Mouse (Mus musculus) lung, embryonic 15.5 days (tissue): Measurements from ENCODE around the gene Atp6v1g2. TPM values are rescaled to one million over a fixed set of nuclear protein-coding genes. Genes with fewer than 3 reads are reported as not detected.

Experiments used
- ATAC-seq: fragments of 200-750 bp; cut with Nextera tagmentation; 2 replicates; pipeline ENCODE4 v1.8.0; 2017; ENCODE audit warnings: moderate number of reproducible peaks, borderline replicate concordance; ENCODE audit not compliant: low FRiP score, low TSS enrichment; ENCODE audit errors: extremely low read depth
- H3K27ac ChIP-seq: fragments of 300-500 bp; sonication (generic); 2 replicates; pipeline ENCODE4 v1.5.1; 2015; ENCODE audit warnings: moderate library complexity, mild to moderate bottlenecking, inconsistent platforms
- H3K27me3 ChIP-seq: fragments of 300-500 bp; sonication (generic); 2 replicates; pipeline ENCODE4 v1.6.1; 2015; ENCODE audit warnings: inconsistent platforms
- H3K36me3 ChIP-seq: fragments of 300-500 bp; sonication (generic); 2 replicates; pipeline ENCODE4 v1.6.1; 2015; ENCODE audit warnings: inconsistent platforms
- H3K4me1 ChIP-seq: fragments of 300-500 bp; sonication (generic); 2 replicates; pipeline ENCODE4 v1.6.1; 2015; ENCODE audit warnings: inconsistent platforms
- H3K4me2 ChIP-seq: fragments of 300-500 bp; sonication (generic); 2 replicates; pipeline ENCODE4 v1.6.1; 2015; ENCODE audit warnings: inconsistent platforms, mild to moderate bottlenecking, moderate library complexity
- H3K4me3 ChIP-seq: fragments of 300-500 bp; sonication (generic); 2 replicates; pipeline ENCODE4 v1.5.1; 2015; ENCODE audit warnings: mild to moderate bottlenecking, inconsistent platforms
- H3K9ac ChIP-seq: fragments of 300-500 bp; sonication (generic); 2 replicates; pipeline ENCODE4 v1.6.1; 2015; ENCODE audit warnings: inconsistent platforms
- H3K9me3 ChIP-seq: fragments of 300-500 bp; sonication (generic); 2 replicates; pipeline ENCODE4 v1.6.1; 2016; ENCODE audit warnings: inconsistent platforms
- WGBS: fragments of 180-500 bp; shearing (Covaris S2); methylation state at CpG from one replicate; pipeline ENCODE4 v1.1.7; 2015; 5-methylcytosine and 5-hydroxymethylcytosine counted together
- polyA plus RNA-seq: library from polyadenylated mRNA; unstranded; fragments of >200 nt; fragmentation: Nextera tagmentation; extraction: Ambion mirVana; gene quantifications from 2 replicates; pipeline ENCODE4 v1.2.1, GENCODE M21; 2015

The Atp6v1g2 gene
- polyA plus RNA-seq, 1 experiment from 2014 or later = 4.3 TPM

GRCm38 (mm10) chr17:35194844-35195630 is 38.4 kb upstream of the Atp6v1g2 start:
- H3K27ac ChIP-seq = no peak overlapping the region
- H3K4me3 ChIP-seq = peak overlapping the region; percentile 42
- H3K27me3 ChIP-seq = peaks cover 53% of the 10 kb centered on the region
- H3K36me3 ChIP-seq = no peaks in the 10 kb centered on the region
- peaks cover 13% of the 10 kb centered on the region for H3K4me1 ChIP-seq
- 29% methylated on average over 19 of the region's 19 CpGs for WGBS
- peak overlapping the region; percentile 38 for H3K9ac ChIP-seq
- no peak for ATAC-seq
- no peaks in the 10 kb centered on the region for H3K9me3 ChIP-seq
- H3K4me2 ChIP-seq = peak overlapping the region; percentile 78

- Histone ChIP-seq H3K36me3 (no peaks in the 10 kb centered on the region), H3K4me3 (peak overlapping the region; percentile 42), H3K27me3 (peaks cover 60% of the 10 kb centered on the region), H3K9ac (peak overlapping the region; percentile 38), H3K4me1 (peaks cover 13% of the 10 kb centered on the region), H3K9me3 (no peaks in the 10 kb centered on the region), H3K4me2 (peak overlapping the region; percentile 78), H3K27ac (no peak overlapping the region)
- ATAC-seq = peak; percentile 40; the same call in 1 of the 2 replicates
- under 1% methylated on average over 64 of the region's 66 CpGs for WGBS
Measured at GRCm38 (mm10) chr17:35195631-35196320, 37.7 kb upstream of the Atp6v1g2 start.

GRCm38 (mm10) chr17:35196321-35196641 is 37.2 kb upstream of the Atp6v1g2 start:
- H3K9ac ChIP-seq = peak overlapping the region; percentile 38
- 24% methylated on average over 9 of the region's 9 CpGs for WGBS
- H3K4me3 ChIP-seq = peak overlapping the region; percentile 42
- H3K27ac ChIP-seq = no peak overlapping the region
- no peaks in the 10 kb centered on the region for H3K36me3 ChIP-seq
- ATAC-seq = no peak
- no peaks in the 10 kb centered on the region for H3K9me3 ChIP-seq
- H3K4me2 ChIP-seq = peak overlapping the region; percentile 78
- peaks cover 65% of the 10 kb centered on the region for H3K27me3 ChIP-seq
- peaks cover 13% of the 10 kb centered on the region for H3K4me1 ChIP-seq

GRCm38 (mm10) chr17:35197126-35197525 is 36.3 kb upstream of the Atp6v1g2 start:
- Histone ChIP-seq H3K27ac (no peak overlapping the region), H3K27me3 (peaks cover 74% of the 10 kb centered on the region), H3K9ac (no peak overlapping the region), H3K9me3 (no peaks in the 10 kb centered on the region), H3K4me2 (no peak overlapping the region), H3K4me3 (no peak overlapping the region), H3K36me3 (no peaks in the 10 kb centered on the region), H3K4me1 (peaks cover 17% of the 10 kb centered on the region)
- ATAC-seq = no peak
- 42% methylated on average over 6 of the region's 6 CpGs for WGBS

GRCm38 (mm10) chr17:35198029-35198428 is 35.4 kb upstream of the Atp6v1g2 start:
- Histone ChIP-seq H3K9ac (no peak overlapping the region), H3K27ac (no peak overlapping the region), H3K9me3 (no peaks in the 10 kb centered on the region), H3K4me1 (peaks cover 17% of the 10 kb centered on the region), H3K4me3 (no peak overlapping the region), H3K4me2 (no peak overlapping the region), H3K27me3 (peaks cover 83% of the 10 kb centered on the region), H3K36me3 (no peaks in the 10 kb centered on the region)
- ATAC-seq = no peak
- 45% methylated on average over 7 of the region's 7 CpGs for WGBS

- H3K27me3 ChIP-seq = peaks cover 88% of the 10 kb centered on the region
Measured at GRCm38 (mm10) chr17:35198946-35199345, 34.5 kb upstream of the Atp6v1g2 start.

GRCm38 (mm10) chr17:35200398-35200797 is 33.1 kb upstream of the Atp6v1g2 start:
- Histone ChIP-seq H3K27me3 (peaks cover 85% of the 10 kb centered on the region), H3K9ac (no peak overlapping the region), H3K4me3 (no peak overlapping the region), H3K27ac (no peak overlapping the region), H3K9me3 (no peaks in the 10 kb centered on the region), H3K36me3 (no peaks in the 10 kb centered on the region), H3K4me2 (no peak overlapping the region), H3K4me1 (peaks cover 15% of the 10 kb centered on the region)
- WGBS = 71% methylated on average over 11 of the region's 11 CpGs
- no peak for ATAC-seq

More at GRCm38 (mm10) chr17:35198946-35199345, 34.5 kb upstream of the Atp6v1g2 start:
- H3K27ac ChIP-seq = no peak overlapping the region
- ATAC-seq = no peak
- no peak overlapping the region for H3K9ac ChIP-seq
- no peaks in the 10 kb centered on the region for H3K9me3 ChIP-seq
- no peak overlapping the region for H3K4me3 ChIP-seq
- WGBS = 37% methylated on average over 8 of the region's 8 CpGs
- no peak overlapping the region for H3K4me2 ChIP-seq
- no peaks in the 10 kb centered on the region for H3K36me3 ChIP-seq
- peaks cover 17% of the 10 kb centered on the region for H3K4me1 ChIP-seq

GRCm38 (mm10) chr17:35201128-35201527 is 32.3 kb upstream of the Atp6v1g2 start:
- Histone ChIP-seq H3K27ac (no peak overlapping the region), H3K4me3 (no peak overlapping the region), H3K27me3 (peaks cover 78% of the 10 kb centered on the region), H3K9me3 (no peaks in the 10 kb centered on the region), H3K4me2 (no peak overlapping the region), H3K36me3 (no peaks in the 10 kb centered on the region), H3K4me1 (peaks cover 8% of the 10 kb centered on the region), H3K9ac (no peak overlapping the region)
- no peak for ATAC-seq
- WGBS = 48% methylated on average over 11 of the region's 11 CpGs

GRCm38 (mm10) chr17:35201787-35202186 is 31.7 kb upstream of the Atp6v1g2 start, which contains the start of gene Tnf:
Gene Tnf, minus strand, starts transcription at chr17:35202007.
- Histone ChIP-seq H3K9me3 (no peaks in the 10 kb centered on the region), H3K27ac (no peak within 1 kb of the TSS), H3K4me1 (peaks cover 4% of the 10 kb centered on the region; the same call in 1 of the 2 replicates), H3K9ac (no peak within 1 kb of the TSS), H3K27me3 (peaks cover 71% of the 10 kb centered on the region), H3K4me2 (peak within 1 kb of the TSS; percentile 1; the same call in 1 of the 2 replicates), H3K4me3 (no peak within 1 kb of the TSS; the same call in 1 of the 2 replicates), H3K36me3 (no peaks in the 10 kb centered on the region)
- WGBS = 33% methylated on average over 13 of the region's 13 CpGs
- ATAC-seq = no peak

GRCm38 (mm10) chr17:35202442-35202841 is 31.0 kb upstream of the Atp6v1g2 start:
- 73% methylated on average over 4 of the region's 4 CpGs for WGBS
- H3K27me3 ChIP-seq = peaks cover 65% of the 10 kb centered on the region

GRCm38 (mm10) chr17:35204494-35205379 is 28.7 kb upstream of the Atp6v1g2 start, which contains the start of gene Lta:
Gene Lta, minus strand, starts transcription at chr17:35205351.
- H3K4me3 ChIP-seq = no peak within 1 kb of the TSS
- WGBS = 22% methylated on average over 20 of the region's 20 CpGs
- no peak within 1 kb of the TSS for H3K4me2 ChIP-seq
- peaks cover 4% of the 10 kb centered on the region; the same call in 1 of the 2 replicates for H3K4me1 ChIP-seq
- H3K27ac ChIP-seq = no peak within 1 kb of the TSS
- no peaks in the 10 kb centered on the region for H3K9me3 ChIP-seq
- no peak for ATAC-seq
- no peak within 1 kb of the TSS for H3K9ac ChIP-seq
- no peaks in the 10 kb centered on the region for H3K36me3 ChIP-seq
- H3K27me3 ChIP-seq = peaks cover 53% of the 10 kb centered on the region

More at GRCm38 (mm10) chr17:35202442-35202841, 31.0 kb upstream of the Atp6v1g2 start:
- no peak for ATAC-seq
- H3K9ac ChIP-seq = no peak overlapping the region
- no peaks in the 10 kb centered on the region for H3K9me3 ChIP-seq
- no peak overlapping the region for H3K27ac ChIP-seq
- no peak overlapping the region for H3K4me2 ChIP-seq
- H3K36me3 ChIP-seq = no peaks in the 10 kb centered on the region
- H3K4me3 ChIP-seq = no peak overlapping the region
- peaks cover 4% of the 10 kb centered on the region; the same call in 1 of the 2 replicates for H3K4me1 ChIP-seq
